Mouse (Mus musculus): ENCODE measurements at regions not wholly inside any gene's neighbourhood (a gene's known extent, or its start where the extent isn't known, plus 50 kb on each side); places are given as distances from the start of the nearest gene placed in this dataset.

DNA sequence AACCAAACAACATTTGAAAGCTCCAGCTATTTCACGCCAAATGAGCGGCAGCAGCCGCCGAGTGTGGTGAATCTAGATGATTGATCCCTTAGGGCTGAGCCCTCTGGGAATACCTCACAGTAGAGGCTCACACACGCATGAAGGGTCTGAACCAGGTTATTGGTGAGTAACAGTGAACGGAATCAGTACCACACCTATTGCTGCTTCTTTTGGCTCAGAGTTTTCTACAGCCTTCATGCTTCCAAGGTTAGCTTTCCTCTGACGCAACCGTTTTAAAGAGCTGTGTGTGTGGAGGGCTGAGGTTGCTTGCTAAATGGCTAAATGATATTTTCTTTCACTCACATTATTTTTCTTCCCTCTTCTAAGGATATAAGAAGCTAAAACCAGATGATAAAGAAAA lies 464.4 kb downstream of the Gja1 start:
- no peak overlapping the region for H3K4me3 ChIP-seq (ENCODE audit: low read depth, low read length)
- no peak overlapping the region for H3K9ac ChIP-seq (ENCODE audit: low read depth, poor library complexity, severe bottlenecking)
- no peak overlapping the region for H3K27ac ChIP-seq (ENCODE audit: insufficient read depth, low read length)
- no peaks in the 10 kb centered on the region for H3K9me3 ChIP-seq (replicated peaks; ENCODE audit: control insufficient read depth, insufficient read depth, low read length, poor library complexity, severe bottlenecking)
- no peaks in the 10 kb centered on the region for H3K4me1 ChIP-seq (ENCODE audit: control insufficient read depth, insufficient read depth, low read length)
- no peaks in the 10 kb centered on the region for H3K36me3 ChIP-seq (ENCODE audit: control insufficient read depth, insufficient read depth, low read length, poor library complexity, severe bottlenecking)
- no peaks in the 10 kb centered on the region for H3K27me3 ChIP-seq (ENCODE audit: control insufficient read depth, insufficient read depth, low read length, poor library complexity, severe bottlenecking)
- TF ChIP-seq POLR2A (IDR thresholded peaks at IDR 0.05; ENCODE audit: insufficient read depth, low read length) (no peak), EP300 (IDR thresholded peaks at IDR 0.05; ENCODE audit: insufficient read depth, low read depth, low read length) (no peak)

DNA sequence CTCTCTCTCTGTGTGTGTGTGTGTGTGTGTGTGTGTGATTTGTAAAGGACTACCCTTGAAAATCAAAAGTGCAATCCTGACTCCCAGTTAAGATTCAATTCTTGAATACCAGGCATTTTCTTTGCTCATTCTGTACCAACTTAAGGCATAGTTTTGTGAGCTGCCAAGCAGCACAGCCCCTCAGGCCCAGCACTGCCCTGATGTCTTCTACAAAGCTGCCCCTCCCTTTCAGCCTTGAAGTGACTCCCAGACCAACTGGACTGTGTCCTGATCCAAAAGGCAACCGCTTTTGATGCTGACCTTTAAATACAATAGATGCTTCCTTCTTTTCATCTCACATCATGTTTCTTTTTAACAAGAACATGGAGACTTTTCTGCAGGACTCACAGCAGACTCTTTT lies 464.8 kb downstream of the Gja1 start:
- H3K27ac ChIP-seq (ENCODE audit: insufficient read depth, low read length): no peak overlapping the region
- no peaks in the 10 kb centered on the region for H3K36me3 ChIP-seq (ENCODE audit: control insufficient read depth, insufficient read depth, low read length, poor library complexity, severe bottlenecking)
- no peak overlapping the region for H3K9ac ChIP-seq (ENCODE audit: low read depth, poor library complexity, severe bottlenecking)
- H3K4me1 ChIP-seq (ENCODE audit: control insufficient read depth, insufficient read depth, low read length): no peaks in the 10 kb centered on the region
- TF ChIP-seq CTCF (IDR thresholded peaks at IDR 0.05; ENCODE audit: low read depth, low read length): no peak
- no peak for TF ChIP-seq POLR2A (IDR thresholded peaks at IDR 0.05; ENCODE audit: insufficient read depth, low read length)
- no peak for TF ChIP-seq EP300 (IDR thresholded peaks at IDR 0.05; ENCODE audit: insufficient read depth, low read depth, low read length)
- no peaks in the 10 kb centered on the region for H3K27me3 ChIP-seq (ENCODE audit: control insufficient read depth, insufficient read depth, low read length, poor library complexity, severe bottlenecking)
- H3K4me3 ChIP-seq (ENCODE audit: low read depth, low read length): no peak overlapping the region
- H3K9me3 ChIP-seq (replicated peaks; ENCODE audit: control insufficient read depth, insufficient read depth, low read length, poor library complexity, severe bottlenecking): no peaks in the 10 kb centered on the region

DNA sequence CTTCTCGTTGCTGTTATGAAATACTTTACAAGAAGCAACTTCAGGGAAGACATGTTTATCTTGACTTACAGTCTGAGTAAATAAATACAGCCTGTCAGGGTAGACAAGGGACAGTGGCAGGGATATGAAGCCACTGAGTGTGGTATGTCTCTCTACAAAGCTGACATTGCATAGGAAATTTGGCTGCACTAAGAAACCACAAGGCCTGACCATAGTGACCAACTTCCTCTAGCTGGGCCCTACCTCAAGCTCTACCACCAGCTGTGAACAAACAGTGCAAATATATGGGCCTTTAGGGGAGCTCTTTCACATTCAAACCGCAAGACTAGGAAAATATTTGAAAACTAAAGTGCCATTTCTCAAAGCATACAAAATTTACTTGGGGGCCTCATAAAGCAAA lies 475.4 kb downstream of the Gja1 start:
- no peaks in the 10 kb centered on the region for H3K36me3 ChIP-seq (ENCODE audit: control insufficient read depth, insufficient read depth, low read length, poor library complexity, severe bottlenecking)
- H3K27ac ChIP-seq (ENCODE audit: insufficient read depth, low read length): no peak overlapping the region
- no peaks in the 10 kb centered on the region for H3K27me3 ChIP-seq (ENCODE audit: control insufficient read depth, insufficient read depth, low read length, poor library complexity, severe bottlenecking)
- no peaks in the 10 kb centered on the region for H3K4me1 ChIP-seq (ENCODE audit: control insufficient read depth, insufficient read depth, low read length)
- H3K4me3 ChIP-seq (ENCODE audit: low read depth, low read length): no peak overlapping the region
- TF ChIP-seq CTCF (IDR thresholded peaks at IDR 0.05; ENCODE audit: low read depth, low read length) (no peak), POLR2A (IDR thresholded peaks at IDR 0.05; ENCODE audit: insufficient read depth, low read length) (no peak), EP300 (IDR thresholded peaks at IDR 0.05; ENCODE audit: insufficient read depth, low read depth, low read length) (no peak)
- no peak overlapping the region for H3K9ac ChIP-seq (ENCODE audit: low read depth, poor library complexity, severe bottlenecking)
- no peaks in the 10 kb centered on the region for H3K9me3 ChIP-seq (replicated peaks; ENCODE audit: control insufficient read depth, insufficient read depth, low read length, poor library complexity, severe bottlenecking)

DNA sequence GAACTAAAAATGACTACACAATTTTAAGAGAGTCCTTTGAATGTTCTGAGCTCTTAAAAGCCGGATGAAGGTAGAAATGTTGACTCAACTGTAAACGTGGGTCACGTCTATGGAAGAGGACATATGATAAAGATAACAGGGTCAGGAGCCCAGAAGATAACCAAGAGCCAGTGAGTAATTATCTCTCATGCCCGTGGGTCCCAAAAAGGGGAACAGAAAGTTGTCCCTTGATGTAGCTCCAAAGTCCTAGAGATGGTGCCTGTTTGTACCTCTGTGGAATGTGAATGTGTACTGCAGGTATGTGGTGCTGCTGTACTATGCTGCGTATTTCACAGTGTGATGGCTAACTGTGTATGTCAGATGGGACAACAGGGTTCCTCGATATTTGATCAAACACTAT lies 479.1 kb downstream of the Gja1 start:
- H3K27me3 ChIP-seq (ENCODE audit: control insufficient read depth, insufficient read depth, low read length, poor library complexity, severe bottlenecking): no peaks in the 10 kb centered on the region
- no peaks in the 10 kb centered on the region for H3K4me1 ChIP-seq (ENCODE audit: control insufficient read depth, insufficient read depth, low read length)
- no peak overlapping the region for H3K9ac ChIP-seq (ENCODE audit: low read depth, poor library complexity, severe bottlenecking)
- TF ChIP-seq EP300 (IDR thresholded peaks at IDR 0.05; ENCODE audit: insufficient read depth, low read depth, low read length): no peak
- no peak for TF ChIP-seq CTCF (IDR thresholded peaks at IDR 0.05; ENCODE audit: low read depth, low read length)
- no peak for TF ChIP-seq POLR2A (IDR thresholded peaks at IDR 0.05; ENCODE audit: insufficient read depth, low read length)
- H3K36me3 ChIP-seq (ENCODE audit: control insufficient read depth, insufficient read depth, low read length, poor library complexity, severe bottlenecking): no peaks in the 10 kb centered on the region
- H3K4me3 ChIP-seq (ENCODE audit: low read depth, low read length): no peak overlapping the region
- no peaks in the 10 kb centered on the region for H3K9me3 ChIP-seq (replicated peaks; ENCODE audit: control insufficient read depth, insufficient read depth, low read length, poor library complexity, severe bottlenecking)
- no peak overlapping the region for H3K27ac ChIP-seq (ENCODE audit: insufficient read depth, low read length)

DNA sequence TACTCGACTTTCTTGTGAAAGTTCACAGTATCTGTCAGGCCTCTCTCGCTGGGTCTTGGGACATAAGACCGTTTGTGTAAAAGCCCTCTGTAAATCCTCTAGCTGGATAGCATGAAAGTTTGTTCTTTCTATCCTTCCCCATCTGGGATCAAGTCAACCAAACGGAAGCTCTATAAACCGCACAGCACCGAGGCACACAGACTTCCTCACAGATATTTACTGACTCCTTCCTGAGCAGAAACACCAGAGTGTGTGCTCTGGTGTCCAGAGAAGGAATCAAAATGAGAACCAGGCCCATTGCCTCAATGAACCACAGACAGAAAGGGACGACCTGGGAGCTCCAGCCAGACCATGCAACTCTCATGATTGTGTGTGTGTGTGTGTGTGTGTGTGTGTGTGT lies 502.6 kb downstream of the Gja1 start:
- Histone ChIP-seq H3K36me3 (ENCODE audit: control insufficient read depth, insufficient read depth, low read length, poor library complexity, severe bottlenecking) (no peaks in the 10 kb centered on the region), H3K27ac (ENCODE audit: insufficient read depth, low read length) (no peak overlapping the region), H3K4me3 (ENCODE audit: low read depth, low read length) (no peak overlapping the region), H3K4me1 (ENCODE audit: control insufficient read depth, insufficient read depth, low read length) (no peaks in the 10 kb centered on the region), H3K9me3 (replicated peaks; ENCODE audit: control insufficient read depth, insufficient read depth, low read length, poor library complexity, severe bottlenecking) (no peaks in the 10 kb centered on the region), H3K9ac (ENCODE audit: low read depth, poor library complexity, severe bottlenecking) (no peak overlapping the region), H3K27me3 (ENCODE audit: control insufficient read depth, insufficient read depth, low read length, poor library complexity, severe bottlenecking) (no peaks in the 10 kb centered on the region)
- no peak for TF ChIP-seq POLR2A (IDR thresholded peaks at IDR 0.05; ENCODE audit: insufficient read depth, low read length)
- no peak for TF ChIP-seq EP300 (IDR thresholded peaks at IDR 0.05; ENCODE audit: insufficient read depth, low read depth, low read length)
- no peak for TF ChIP-seq CTCF (IDR thresholded peaks at IDR 0.05; ENCODE audit: low read depth, low read length)

DNA sequence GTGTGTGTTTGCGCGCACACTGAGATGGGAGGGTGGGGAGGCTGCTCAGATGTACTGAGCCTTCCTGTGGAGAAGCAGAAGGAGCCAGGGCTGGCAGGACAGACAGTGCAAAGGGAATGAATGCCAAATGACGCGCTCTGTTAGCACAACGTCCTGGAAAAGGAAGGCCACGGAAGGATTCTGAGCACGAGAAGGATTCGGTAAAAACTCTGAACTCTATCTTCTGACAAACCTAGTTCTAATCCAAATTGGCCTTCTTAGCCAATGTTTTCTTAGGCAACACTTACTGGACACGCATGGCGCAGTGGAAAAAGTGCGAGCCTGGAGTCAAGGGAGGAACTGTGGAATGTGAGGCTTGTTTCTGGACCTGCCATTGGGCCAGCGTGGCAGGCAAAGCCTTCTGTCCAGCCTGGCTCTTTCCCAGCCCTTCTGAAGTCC lies 503.0 kb downstream of the Gja1 start:
- Histone ChIP-seq H3K36me3 (ENCODE audit: control insufficient read depth, insufficient read depth, low read length, poor library complexity, severe bottlenecking) (no peaks in the 10 kb centered on the region), H3K4me1 (ENCODE audit: control insufficient read depth, insufficient read depth, low read length) (no peaks in the 10 kb centered on the region), H3K9ac (ENCODE audit: low read depth, poor library complexity, severe bottlenecking) (no peak overlapping the region), H3K9me3 (replicated peaks; ENCODE audit: control insufficient read depth, insufficient read depth, low read length, poor library complexity, severe bottlenecking) (no peaks in the 10 kb centered on the region), H3K27me3 (ENCODE audit: control insufficient read depth, insufficient read depth, low read length, poor library complexity, severe bottlenecking) (no peaks in the 10 kb centered on the region), H3K4me3 (ENCODE audit: low read depth, low read length) (no peak overlapping the region), H3K27ac (ENCODE audit: insufficient read depth, low read length) (no peak overlapping the region)
- no peak for TF ChIP-seq POLR2A (IDR thresholded peaks at IDR 0.05; ENCODE audit: insufficient read depth, low read length)
- TF ChIP-seq CTCF (IDR thresholded peaks at IDR 0.05; ENCODE audit: low read depth, low read length): no peak
- TF ChIP-seq EP300 (IDR thresholded peaks at IDR 0.05; ENCODE audit: insufficient read depth, low read depth, low read length): no peak

Data from ES-Bruce4 (cell line).